Mouse (Mus musculus) thymus, postnatal 10 days (tissue): Measurements from ENCODE around the gene Ppp3cb.
A peak's percentile ranks its signal among the peaks of the same experiment; 100 is the strongest.

Source experiments
- DNase-seq, 2 experiments: peaks; one replicate each; pipeline ENCODE4 v3.0.0; 2021; ENCODE audit warnings: low spot score in 2 of 2

The Ppp3cb gene

GRCm38 (mm10) chr14:20480195-20480579 lies 66.2 kb downstream of the Ppp3cb start:
- DNase-seq: no peak

GRCm38 (mm10) chr14:20479291-20480194 lies 66.8 kb downstream of the Ppp3cb start, which contains the start of gene Anxa7:
Anxa7 (minus strand) TSS chr14:20480133.
- peak; percentile 54 to 66 for DNase-seq

- no peak for DNase-seq
These were observed 67.6 kb downstream of the Ppp3cb start for GRCm38 (mm10) chr14:20478801-20479200.

GRCm38 (mm10) chr14:20478385-20478784 lies 68.0 kb downstream of the Ppp3cb start:
- DNase-seq: peak in 1 of 2 experiments; percentile 13

- DNase-seq: no peak
These were observed 68.9 kb downstream of the Ppp3cb start for GRCm38 (mm10) chr14:20477261-20478025.

- no peak for DNase-seq
These were observed 86.2 kb downstream of the Ppp3cb start for GRCm38 (mm10) chr14:20460216-20460615.

GRCm38 (mm10) chr14:20458378-20458777 lies 88.0 kb downstream of the Ppp3cb start:
- DNase-seq: no peak

- no peak for DNase-seq
These were observed 93.4 kb downstream of the Ppp3cb start for GRCm38 (mm10) chr14:20452929-20453328.

GRCm38 (mm10) chr14:20451765-20452331 lies 94.5 kb downstream of the Ppp3cb start, which contains the start of gene Cfap70:
Cfap70 (minus strand) TSS chr14:20452226.
- peak; percentile 52 to 63 for DNase-seq

- no peak for DNase-seq
These were observed 95.1 kb downstream of the Ppp3cb start for GRCm38 (mm10) chr14:20451302-20451701.
